Mouse (Mus musculus) liver, embryonic 14.5 days (tissue): Measurements from ENCODE around the gene Ccnd1. TPM values are rescaled to one million over a fixed set of nuclear protein-coding genes. Genes with fewer than 3 reads are reported as not detected.

Experiments
- ATAC-seq: fragments of 200-750 bp; cut with Nextera tagmentation; 2 replicates; pipeline ENCODE4 v1.8.0; 2017; ENCODE audit warnings: moderate number of reproducible peaks, mild to moderate bottlenecking, moderate library complexity; ENCODE audit not compliant: insufficient read depth
- DNase-seq, 3 experiments: peaks; one replicate each; pipeline ENCODE4 v3.0.0-alpha.2; 2012 to 2013; ENCODE audit warnings: low read depth in 3 of 3, low spot score in 3 of 3
- H3K27ac ChIP-seq: fragments of 300-500 bp; sonication (generic); 2 replicates; pipeline ENCODE4 v1.5.1; 2014; ENCODE audit warnings: moderate library complexity, mild to moderate bottlenecking, control low read depth, inconsistent platforms
- H3K27me3 ChIP-seq: fragments of 300-500 bp; sonication (generic); 2 replicates; pipeline ENCODE4 v1.6.1; 2014; ENCODE audit warnings: mild to moderate bottlenecking, low read length, moderate library complexity; ENCODE audit not compliant: control insufficient read depth, insufficient read depth
- H3K36me3 ChIP-seq: fragments of 300-500 bp; sonication (generic); replicated peaks from 2 replicates; pipeline ENCODE4 v1.6.1; 2014; ENCODE audit warnings: low read depth; ENCODE audit not compliant: control insufficient read depth, insufficient read depth
- H3K4me1 ChIP-seq, 2 experiments: fragments of 200-500 bp in 1 of 2; fragments of 300-500 bp in 1 of 2; sonication (generic) in 1 of 2; replicated peaks; 2 replicates each; pipeline ENCODE4 v1.6.1; 2012 to 2014; ENCODE audit warnings: antibody characterized with exemption in 1 of 2, inconsistent platforms in 1 of 2, low read length in 1 of 2; ENCODE audit not compliant: control insufficient read depth in 2 of 2, insufficient read depth in 2 of 2
- H3K4me2 ChIP-seq: fragments of 300-500 bp; sonication (generic); 2 replicates; pipeline ENCODE4 v1.6.1; 2014; ENCODE audit warnings: low read depth, mild to moderate bottlenecking, control low read depth, moderate library complexity
- H3K4me3 ChIP-seq, 2 experiments: fragments of 200-500 bp in 1 of 2; fragments of 300-500 bp in 1 of 2; sonication (generic) in 1 of 2; 2 replicates each; pipeline ENCODE4 v1.5.1; 2012 to 2014; ENCODE audit warnings: low read depth in 2 of 2, low read length in 2 of 2, mild to moderate bottlenecking in 2 of 2, control low read depth in 1 of 2, inconsistent platforms in 1 of 2, moderate library complexity in 1 of 2; ENCODE audit not compliant: insufficient read depth in 1 of 2
- H3K9ac ChIP-seq: fragments of 300-500 bp; sonication (generic); replicated peaks from 2 replicates; pipeline ENCODE4 v1.6.1; 2014; ENCODE audit warnings: mild to moderate bottlenecking, control low read depth, moderate library complexity
- H3K9me3 ChIP-seq: fragments of 300-500 bp; sonication (generic); 2 replicates; pipeline ENCODE4 v1.6.1; 2016; ENCODE audit warnings: low read length, mixed read lengths; ENCODE audit not compliant: control insufficient read depth
- CTCF ChIP-seq: IDR thresholded peaks from 2 replicates; pipeline ENCODE4 v1.5.1; 2016; ENCODE audit warnings: antibody characterized with exemption, low read depth, control low read depth
- EP300 ChIP-seq: IDR thresholded peaks from 2 replicates; pipeline ENCODE4 v1.6.1; 2016; ENCODE audit warnings: antibody characterized with exemption, low read depth
- WGBS: fragments of 180-500 bp; shearing (Covaris S2); extraction: QIAGEN DNeasy Blood & Tissue Kit; methylation state at CpG from one replicate; pipeline ENCODE4 v1.1.7; 2014; ENCODE audit not compliant: insufficient replicate concordance; 5-methylcytosine and 5-hydroxymethylcytosine counted together
- polyA plus RNA-seq, 2 experiments: library from polyadenylated mRNA; depleted of rRNA in 1 of 2; stranded (reverse) in 1 of 2; unstranded in 1 of 2; fragments of >200 nt; fragmentation: Nextera tagmentation in 1 of 2; extraction: Ambion mirVana in 1 of 2; gene quantifications; 2 replicates each; pipeline versions ENCODE4 v1.2.1 to v1.2.3; 2012 to 2014

Gene Ccnd1
- polyA plus RNA-seq, 2 experiments, result 16.7 to 25.4 TPM

- peak overlapping the region; percentile 58 for H3K4me2 ChIP-seq
- H3K36me3 ChIP-seq, result no peaks in the 10 kb centered on the region
- H3K9me3 ChIP-seq, result no peaks in the 10 kb centered on the region
- H3K4me1 ChIP-seq, result peaks cover 0 to 3% of the 10 kb centered on the region in 2 experiments; a peak in 2 of 4 replicates
- peaks cover 55% of the 10 kb centered on the region for H3K27me3 ChIP-seq
- ATAC-seq, result 0 out of 2 replicates have a peak, but pooled peaks have one; percentile 9
- peak overlapping the region; percentile 21 to 26; a peak in 3 of 4 replicates for H3K4me3 ChIP-seq
- no peak overlapping the region for H3K9ac ChIP-seq
- WGBS, result 3% methylated on average over 20 of the region's 20 CpGs
- H3K27ac ChIP-seq, result no peak overlapping the region
- DNase-seq, result no peak
- TF ChIP-seq EP300 (no peak), CTCF (no peak)
These were observed 3.0 kb upstream of the Ccnd1 start for GRCm38 (mm10) chr7:144942744-144943135.

DNA sequence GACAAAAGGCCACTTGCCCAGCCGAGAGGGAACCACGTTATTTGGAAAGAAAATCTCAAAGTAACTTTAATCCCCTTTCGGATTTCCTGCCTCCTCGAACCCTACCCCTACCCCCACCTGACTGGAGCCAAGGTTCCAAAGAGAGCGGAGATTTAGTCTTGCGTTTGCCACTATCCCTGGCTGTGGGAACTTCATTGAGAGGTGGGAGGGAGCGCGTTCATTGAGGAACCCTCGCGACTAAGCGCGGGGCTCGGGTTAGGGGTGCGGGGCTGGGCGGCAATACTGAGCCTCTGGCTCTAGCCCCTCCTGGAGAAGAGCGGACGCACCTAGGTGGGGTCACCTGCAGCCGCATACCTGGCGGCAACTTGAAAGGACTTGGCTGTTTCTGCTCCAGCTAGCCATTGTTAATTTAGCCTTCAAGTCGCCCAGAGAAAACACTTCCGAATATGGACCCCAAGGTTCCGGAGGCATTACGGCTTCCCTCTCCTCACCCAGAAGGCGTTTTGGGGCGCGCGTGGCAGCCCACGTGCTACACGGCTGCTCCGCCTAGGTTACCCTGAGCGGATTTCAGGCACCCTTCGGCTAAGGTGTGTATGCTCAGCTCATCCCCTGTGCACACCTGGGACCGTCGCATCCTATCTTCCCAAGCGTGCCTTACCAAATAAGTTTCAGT is 2.5 kb upstream of the Ccnd1 start:
- WGBS, result 1% methylated on average over 35 of the region's 35 CpGs
- peaks cover 59% of the 10 kb centered on the region for H3K27me3 ChIP-seq
- no peak overlapping the region for H3K27ac ChIP-seq
- ATAC-seq, result no peak
- no peaks in the 10 kb centered on the region for H3K9me3 ChIP-seq
- no peaks in the 10 kb centered on the region for H3K36me3 ChIP-seq
- no peak for TF ChIP-seq EP300
- H3K9ac ChIP-seq, result no peak overlapping the region
- H3K4me1 ChIP-seq, result peaks cover 0 to 3% of the 10 kb centered on the region in 2 experiments; a peak in 2 of 4 replicates
- peak overlapping the region; percentile 12 to 13; a peak in 1 of 4 replicates for H3K4me3 ChIP-seq
- H3K4me2 ChIP-seq, result peak overlapping the region; percentile 58
- DNase-seq, result no peak

GRCm38 (mm10) chr7:144941242-144941831 is 1.6 kb upstream of the Ccnd1 start:
- ATAC-seq (peak; percentile 57; the same call in 1 of the 2 replicates), DNase-seq (peak; percentile 34 to 49 (median 45))
- Histone ChIP-seq H3K4me1 (peaks cover 0 to 3% of the 10 kb centered on the region in 2 experiments; a peak in 2 of 4 replicates), H3K27me3 (peaks cover 59% of the 10 kb centered on the region), H3K4me2 (peak overlapping the region; percentile 63), H3K9me3 (no peaks in the 10 kb centered on the region), H3K36me3 (no peaks in the 10 kb centered on the region), H3K27ac (no peak overlapping the region; the same call in 1 of the 2 replicates), H3K4me3 (peak overlapping the region; percentile 43 to 50), H3K9ac (no peak overlapping the region)
- under 1% methylated on average over 39 of the region's 39 CpGs for WGBS
- TF ChIP-seq CTCF, result no peak
- TF ChIP-seq EP300, result no peak

GRCm38 (mm10) chr7:144940585-144940984 is 860 bp upstream of the Ccnd1 start:
- peaks cover 59% of the 10 kb centered on the region for H3K27me3 ChIP-seq
- no peak overlapping the region for H3K9ac ChIP-seq
- TF ChIP-seq CTCF (no peak), EP300 (no peak)
- no peak for ATAC-seq
- no peaks in the 10 kb centered on the region for H3K9me3 ChIP-seq
- H3K27ac ChIP-seq, result no peak overlapping the region
- H3K36me3 ChIP-seq, result no peaks in the 10 kb centered on the region
- H3K4me2 ChIP-seq, result peak overlapping the region; percentile 63
- peaks cover 0 to 3% of the 10 kb centered on the region in 2 experiments; a peak in 2 of 4 replicates for H3K4me1 ChIP-seq
- WGBS, result 2% methylated on average over 11 of the region's 11 CpGs
- H3K4me3 ChIP-seq, result no peak overlapping the region
- no peak for DNase-seq

DNA sequence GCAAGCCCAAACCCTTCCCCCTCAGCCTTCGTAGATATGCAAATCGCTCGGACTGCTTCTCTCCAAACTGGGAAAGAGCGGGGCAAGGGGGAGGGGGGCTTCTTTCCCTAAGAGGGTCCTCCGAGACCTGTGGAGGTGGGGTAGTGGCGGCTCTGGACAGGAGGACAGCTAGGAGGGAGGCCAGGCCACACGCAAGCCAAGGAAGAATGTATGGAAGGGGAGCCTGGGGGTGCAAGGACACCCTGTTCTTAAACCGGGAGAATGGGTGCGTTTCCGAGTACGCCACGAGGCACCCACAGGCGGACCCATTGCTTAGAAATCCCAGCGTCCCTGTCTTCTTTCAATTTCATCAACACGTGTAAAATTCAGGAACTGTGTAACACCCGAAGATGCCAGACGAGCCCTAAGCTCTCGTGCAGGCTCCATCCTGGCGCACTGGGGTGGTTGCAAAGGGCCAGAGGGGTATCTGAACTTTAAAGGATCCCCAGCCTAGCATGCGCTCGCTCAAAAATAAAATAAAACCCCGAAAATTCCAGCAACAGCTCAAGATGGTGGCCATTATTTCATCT is 362 bp upstream of the Ccnd1 start:
- Histone ChIP-seq H3K27me3 (peaks cover 59% of the 10 kb centered on the region), H3K4me2 (peak overlapping the region; percentile 63), H3K36me3 (no peaks in the 10 kb centered on the region), H3K9me3 (no peaks in the 10 kb centered on the region), H3K4me1 (peaks cover 0 to 3% of the 10 kb centered on the region in 2 experiments; a peak in 2 of 4 replicates), H3K27ac (no peak overlapping the region; the same call in 1 of the 2 replicates), H3K4me3 (peak overlapping the region; percentile 32 to 41), H3K9ac (no peak overlapping the region)
- WGBS, result 1% methylated on average over 22 of the region's 22 CpGs
- DNase-seq (no peak), ATAC-seq (no peak)
- TF ChIP-seq EP300, result no peak
- no peak for TF ChIP-seq CTCF
